In genomic region chr7:141813321-141813720, GRCm38 (mm10) we compare ENCODE assay signal across 36 mouse cellular contexts. TPM values are rescaled to one million over a fixed set of nuclear protein-coding genes. Genes with fewer than 3 reads are reported as not detected.
DNase-seq lines count a peak whose midpoint lies in the region; TF ChIP-seq lines count a peak whose summit lies in the region.
"Had no signal": no experiment of that assay in that cellular context is flagged by ENCODE, and none has a peak within 500 bp of the region (broad histone marks: within the 10 kb centered on the region; RNA-seq: fewer than 3 reads in every experiment).

No protein-coding gene starts in this region.

- no peaks in the 10 kb centered on the region for H3K79me3 ChIP-seq in C2C12 (ENCODE audit: low read depth)

- no peaks in the 10 kb centered on the region for H3K36me3 ChIP-seq in C2C12 (ENCODE audit: control insufficient read depth, insufficient read depth)
- H3K36me3 ChIP-seq: embryonic facial prominence, embryonic 10.5 days; embryonic facial prominence, embryonic 13.5 days; forebrain, embryonic 10.5 days; G1E; heart, embryonic 10.5 days; heart, embryonic 13.5 days had no signal

- peaks cover 10% of the 10 kb centered on the region for H3K27me3 ChIP-seq in C2C12 (ENCODE audit: control insufficient read depth, insufficient read depth, insufficient read length)
- H3K27me3 ChIP-seq: embryonic facial prominence, embryonic 13.5 days; heart, embryonic 13.5 days had no signal

- peak; percentile 29 for DNase-seq in 3134 (ENCODE audit: extremely low read depth, insufficient read length, low spot score)
- peak; percentile 11 for DNase-seq in brain, adult 2 months (ENCODE audit: low read depth, low spot score)
- DNase-seq in urinary bladder, postnatal 36 days (ENCODE audit: low spot score in 2 of 2), result no peak
- DNase-seq in gastrocnemius, adult 8-10 months (ENCODE audit: low spot score in 2 of 2), result no peak
- no peak for DNase-seq in lung, postnatal 14 days
- DNase-seq: adrenal gland, postnatal 14 days; cerebellum, adult 11-12 months; cerebellum, adult 8-10 months; cerebellum, postnatal 10 days; cerebellum, postnatal 36 days; embryo, embryonic 11 days; gastrocnemius, postnatal 10 days; gastrocnemius, postnatal 36 days; heart, adult 2 months; heart, postnatal 14 days; heart, postnatal 4 days; kidney, adult 18-20 months had no signal

- no peak for TF ChIP-seq CTCF in C2C12 (IDR thresholded peaks at IDR 0.05; ENCODE audit: control insufficient read depth, insufficient read depth, insufficient read length)

- H3K4me3 ChIP-seq in C2C12 (ENCODE audit: insufficient read depth, poor library complexity, severe bottlenecking), result no peak overlapping the region
- H3K4me3 ChIP-seq: embryonic facial prominence, embryonic 10.5 days; embryonic facial prominence, embryonic 13.5 days; forebrain, embryonic 10.5 days; heart, adult 2 months; heart, embryonic 10.5 days; heart, embryonic 13.5 days had no signal

- no peaks in the 10 kb centered on the region for H3K79me2 ChIP-seq in C2C12 (ENCODE audit: control insufficient read depth, insufficient read depth)

- no peak overlapping the region for H3ac ChIP-seq in C2C12 (ENCODE audit: control insufficient read depth, insufficient read length, low read depth)

TF ChIP-seq in C2C12, 6 proteins besides CTCF, POLR2A, EP300 and RAD21:
- TF ChIP-seq FOSL1 (IDR thresholded peaks at IDR 0.05; ENCODE audit: insufficient read depth, low read length, poor library complexity, severe bottlenecking) (no peak), MYOG (IDR thresholded peaks at IDR 0.05; ENCODE audit: control insufficient read depth, extremely low read depth, insufficient read length) (no peak), MYOD1 (IDR thresholded peaks at IDR 0.05; ENCODE audit: control insufficient read depth, insufficient read length, low read depth) (no peak), MAX (IDR thresholded peaks at IDR 0.05) (no peak), CEBPB (IDR thresholded peaks at IDR 0.05; ENCODE audit: low read depth) (peak; percentile 20), USF1 (IDR thresholded peaks at IDR 0.05; ENCODE audit: low read depth) (no peak)

RNA-seq across cellular contexts. Expression of gene Muc5ac, which starts 24.5 kb away (rescaled TPM):
- polyA plus RNA-seq in C2C12 (2012; fragmentation: generic; extraction: Trizol), result under 0.01 TPM
- total RNA-seq in gastrocnemius, adult 8-10 months (2022), result not detected
- total RNA-seq: adrenal gland, postnatal 14 days; adrenal gland, postnatal 4 days; CH12.LX; gastrocnemius, postnatal 10 days; gastrocnemius, postnatal 36 days; granulocyte monocyte progenitor cell, adult 5-6 weeks; heart, adult 2 months; heart, postnatal 4 days; hindbrain, postnatal 0 days had no signal
- polyA plus RNA-seq: activated CD4-positive, CD25-positive, alpha-beta regulatory T cell, adult 4 months; brain, embryonic 14.5 days; cortical plate, adult 2 months; embryonic facial prominence, embryonic 10.5 days; embryonic facial prominence, embryonic 13.5 days; forebrain, embryonic 10.5 days; forebrain, embryonic 14.5 days; G1E; heart, embryonic 10.5 days; heart, embryonic 13.5 days; hindbrain, embryonic 11.5 days; hindbrain, embryonic 14.5 days; hindbrain, postnatal 0 days; inflammation-experienced regulatory T-cells, adult 6 months; intestine, embryonic 16.5 days had no signal

RNA-seq across cellular contexts. Expression of gene Muc5b, which starts 25.5 kb away (rescaled TPM):
- under 0.01 TPM for polyA plus RNA-seq in C2C12 (2012; fragmentation: generic; extraction: Trizol)
- total RNA-seq in gastrocnemius, adult 8-10 months (2022), result not detected
- total RNA-seq: adrenal gland, postnatal 14 days; adrenal gland, postnatal 4 days; CH12.LX; gastrocnemius, postnatal 36 days; heart, adult 2 months; heart, postnatal 4 days; hindbrain, postnatal 0 days had no signal
- polyA plus RNA-seq: activated CD4-positive, CD25-positive, alpha-beta regulatory T cell, adult 4 months; brain, embryonic 14.5 days; cortical plate, adult 2 months; embryonic facial prominence, embryonic 13.5 days; forebrain, embryonic 14.5 days; G1E; inflammation-experienced regulatory T-cells, adult 6 months; intestine, embryonic 16.5 days had no signal

Comparison
In these comparisons a context has a peak if more than half of its experiments do, and no peak if none do; other contexts are left out.
1. DNase-seq: peak in 3134 (single experiment) and brain, adult 2 months (single experiment); none in urinary bladder, postnatal 36 days (0 of 2), gastrocnemius, adult 8-10 months (0 of 2) and lung, postnatal 14 days (single experiment).